Mouse (Mus musculus): ENCODE measurements around the gene Trp53. TPM values are rescaled to one million over a fixed set of nuclear protein-coding genes. Genes with fewer than 3 reads are reported as not detected.
A peak's percentile ranks its signal among the peaks of the same experiment; 100 is the strongest.

Gene Trp53
- polyA plus RNA-seq, 1 experiment, result 230 TPM

DNA sequence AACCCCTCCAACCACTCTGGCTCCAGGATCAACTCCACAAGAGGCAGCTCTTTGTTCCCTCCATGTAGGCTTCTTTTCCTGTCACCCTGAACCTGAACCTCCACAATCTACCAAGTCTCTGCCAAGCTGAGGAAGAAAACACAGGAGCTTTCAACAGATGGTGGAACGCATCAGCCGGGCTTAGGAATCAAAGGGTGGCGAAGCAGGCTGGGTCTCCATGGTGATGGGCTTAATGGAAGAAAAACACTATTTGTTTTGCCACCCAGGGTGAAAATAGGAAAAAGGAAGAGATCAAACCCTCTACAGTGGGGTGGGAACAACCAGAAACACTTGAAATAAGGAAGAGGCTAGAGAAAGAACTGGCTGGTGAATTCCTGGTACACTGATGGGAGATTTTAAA, 36.6 kb upstream of the Trp53 start:
- H3K9ac ChIP-seq (ENCODE audit: low read depth, poor library complexity, severe bottlenecking), result no peak overlapping the region
- H3K27me3 ChIP-seq (ENCODE audit: control insufficient read depth, insufficient read depth, low read length, poor library complexity, severe bottlenecking), result no peaks in the 10 kb centered on the region
- no peak overlapping the region for H3K27ac ChIP-seq (ENCODE audit: insufficient read depth, low read length)
- no peaks in the 10 kb centered on the region for H3K36me3 ChIP-seq (ENCODE audit: control insufficient read depth, insufficient read depth, low read length, poor library complexity, severe bottlenecking)
- no peak overlapping the region for H3K4me3 ChIP-seq (ENCODE audit: low read depth, low read length)
- H3K4me1 ChIP-seq (ENCODE audit: control insufficient read depth, insufficient read depth, low read length), result peaks cover 6% of the 10 kb centered on the region
- TF ChIP-seq EP300 (IDR thresholded peaks at IDR 0.05; ENCODE audit: insufficient read depth, low read depth, low read length), result no peak
- TF ChIP-seq CTCF (IDR thresholded peaks at IDR 0.05; ENCODE audit: low read depth, low read length), result no peak
- no peak for TF ChIP-seq POLR2A (IDR thresholded peaks at IDR 0.05; ENCODE audit: insufficient read depth, low read length)
- H3K9me3 ChIP-seq (replicated peaks; ENCODE audit: control insufficient read depth, insufficient read depth, low read length, poor library complexity, severe bottlenecking), result no peaks in the 10 kb centered on the region

DNA sequence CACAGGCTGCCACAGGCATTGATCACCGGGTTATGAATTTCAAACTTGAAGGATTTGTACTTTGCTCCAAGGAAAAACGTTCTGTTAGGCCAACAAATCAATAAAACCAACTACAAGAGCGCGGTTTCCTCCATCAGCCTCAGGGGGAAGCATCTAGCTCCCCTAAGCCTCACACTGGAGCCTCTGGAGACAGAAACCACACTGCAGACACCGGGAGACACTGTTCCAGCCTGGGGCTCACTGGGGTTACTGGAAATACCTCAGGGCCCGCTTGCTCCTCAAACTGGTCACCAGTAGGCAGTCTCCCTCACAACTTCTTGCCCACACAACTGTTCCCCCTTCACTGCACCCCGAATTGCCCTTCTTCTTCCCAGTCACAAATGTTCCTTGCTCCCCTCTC, 34.2 kb upstream of the Trp53 start:
- peaks cover 6% of the 10 kb centered on the region for H3K4me1 ChIP-seq (ENCODE audit: control insufficient read depth, insufficient read depth, low read length)
- peak overlapping the region; percentile 32 for H3K4me3 ChIP-seq (ENCODE audit: low read depth, low read length)
- H3K27me3 ChIP-seq (ENCODE audit: control insufficient read depth, insufficient read depth, low read length, poor library complexity, severe bottlenecking), result no peaks in the 10 kb centered on the region
- no peak for TF ChIP-seq CTCF (IDR thresholded peaks at IDR 0.05; ENCODE audit: low read depth, low read length)
- no peak for TF ChIP-seq EP300 (IDR thresholded peaks at IDR 0.05; ENCODE audit: insufficient read depth, low read depth, low read length)
- no peaks in the 10 kb centered on the region for H3K9me3 ChIP-seq (replicated peaks; ENCODE audit: control insufficient read depth, insufficient read depth, low read length, poor library complexity, severe bottlenecking)
- no peak overlapping the region for H3K27ac ChIP-seq (ENCODE audit: insufficient read depth, low read length)
- H3K9ac ChIP-seq (ENCODE audit: low read depth, poor library complexity, severe bottlenecking), result peak overlapping the region; percentile 77; the same call in 1 of the 2 replicates
- no peaks in the 10 kb centered on the region for H3K36me3 ChIP-seq (ENCODE audit: control insufficient read depth, insufficient read depth, low read length, poor library complexity, severe bottlenecking)

DNA sequence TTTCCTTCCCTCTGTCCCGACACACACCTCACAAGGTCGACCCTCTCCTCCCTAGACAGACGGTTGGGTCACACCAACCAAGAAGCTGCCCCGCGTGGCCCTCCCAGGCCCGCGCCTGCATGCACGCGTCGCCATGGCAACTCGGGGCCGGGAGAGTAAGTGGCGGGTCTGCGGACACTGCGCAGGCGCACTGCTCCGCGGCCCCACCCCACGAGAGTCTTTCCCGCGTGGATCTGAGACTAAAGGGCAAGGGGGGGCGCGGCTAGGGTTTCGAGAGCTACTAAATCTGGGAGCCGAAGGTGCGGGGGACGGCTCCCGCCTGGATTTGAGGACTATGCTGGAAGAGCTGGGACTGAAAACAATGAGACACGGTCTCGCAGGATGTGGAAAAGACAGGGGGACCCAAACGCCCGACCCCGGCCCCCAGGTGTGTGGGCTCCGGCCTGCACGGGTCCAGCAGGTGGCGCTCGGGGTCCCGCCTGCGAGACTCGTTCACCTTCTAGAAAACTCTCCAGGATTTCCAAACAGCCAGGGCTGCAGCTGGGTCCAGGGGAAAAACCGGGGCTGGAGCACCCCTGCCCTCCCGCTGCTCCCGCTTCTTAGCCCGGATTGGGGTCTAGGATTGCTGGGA, 33.6 kb upstream of the Trp53 start:
- peaks cover 6% of the 10 kb centered on the region for H3K4me1 ChIP-seq (ENCODE audit: control insufficient read depth, insufficient read depth, low read length)

DNA sequence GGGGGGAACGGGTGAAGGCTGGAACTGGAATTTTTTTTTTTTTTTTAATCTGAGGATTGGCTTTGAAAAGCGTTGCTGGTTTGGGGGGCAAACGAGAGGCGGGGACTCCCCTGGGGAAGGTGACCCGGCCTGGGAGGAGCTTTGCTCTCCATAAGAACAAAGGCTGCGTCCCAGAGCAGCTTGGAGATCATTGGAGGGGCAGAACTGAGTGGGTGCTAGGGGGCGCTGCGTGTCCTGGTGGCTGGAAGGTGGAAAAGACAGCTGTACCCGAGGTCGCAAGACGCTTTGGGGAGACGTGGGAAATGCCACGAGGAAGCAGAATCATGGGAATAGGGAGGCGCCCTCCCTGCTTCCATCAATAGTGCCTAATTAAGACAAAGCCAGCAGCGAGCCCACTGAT, 33.1 kb upstream of the Trp53 start:
- TF ChIP-seq POLR2A (IDR thresholded peaks at IDR 0.05; ENCODE audit: insufficient read depth, low read length), result no peak
- TF ChIP-seq EP300 (IDR thresholded peaks at IDR 0.05; ENCODE audit: insufficient read depth, low read depth, low read length), result no peak
- TF ChIP-seq CTCF (IDR thresholded peaks at IDR 0.05; ENCODE audit: low read depth, low read length), result peak; percentile 66
- Histone ChIP-seq H3K27ac (ENCODE audit: insufficient read depth, low read length) (no peak overlapping the region), H3K27me3 (ENCODE audit: control insufficient read depth, insufficient read depth, low read length, poor library complexity, severe bottlenecking) (no peaks in the 10 kb centered on the region), H3K36me3 (ENCODE audit: control insufficient read depth, insufficient read depth, low read length, poor library complexity, severe bottlenecking) (no peaks in the 10 kb centered on the region), H3K4me3 (ENCODE audit: low read depth, low read length) (peak overlapping the region; percentile 32), H3K4me1 (ENCODE audit: control insufficient read depth, insufficient read depth, low read length) (peaks cover 6% of the 10 kb centered on the region), H3K9me3 (replicated peaks; ENCODE audit: control insufficient read depth, insufficient read depth, low read length, poor library complexity, severe bottlenecking) (no peaks in the 10 kb centered on the region), H3K9ac (ENCODE audit: low read depth, poor library complexity, severe bottlenecking) (peak overlapping the region; percentile 77)

More for the DNA sequence above, 33.6 kb upstream of the Trp53 start:
- TF ChIP-seq POLR2A (IDR thresholded peaks at IDR 0.05; ENCODE audit: insufficient read depth, low read length), result no peak
- peak; percentile 43 for TF ChIP-seq CTCF (IDR thresholded peaks at IDR 0.05; ENCODE audit: low read depth, low read length)
- H3K4me3 ChIP-seq (ENCODE audit: low read depth, low read length), result peak overlapping the region; percentile 32
- H3K36me3 ChIP-seq (ENCODE audit: control insufficient read depth, insufficient read depth, low read length, poor library complexity, severe bottlenecking), result no peaks in the 10 kb centered on the region
- H3K27me3 ChIP-seq (ENCODE audit: control insufficient read depth, insufficient read depth, low read length, poor library complexity, severe bottlenecking), result no peaks in the 10 kb centered on the region
- H3K27ac ChIP-seq (ENCODE audit: insufficient read depth, low read length), result no peak overlapping the region
- peak overlapping the region; percentile 77 for H3K9ac ChIP-seq (ENCODE audit: low read depth, poor library complexity, severe bottlenecking)
- no peaks in the 10 kb centered on the region for H3K9me3 ChIP-seq (replicated peaks; ENCODE audit: control insufficient read depth, insufficient read depth, low read length, poor library complexity, severe bottlenecking)

DNA sequence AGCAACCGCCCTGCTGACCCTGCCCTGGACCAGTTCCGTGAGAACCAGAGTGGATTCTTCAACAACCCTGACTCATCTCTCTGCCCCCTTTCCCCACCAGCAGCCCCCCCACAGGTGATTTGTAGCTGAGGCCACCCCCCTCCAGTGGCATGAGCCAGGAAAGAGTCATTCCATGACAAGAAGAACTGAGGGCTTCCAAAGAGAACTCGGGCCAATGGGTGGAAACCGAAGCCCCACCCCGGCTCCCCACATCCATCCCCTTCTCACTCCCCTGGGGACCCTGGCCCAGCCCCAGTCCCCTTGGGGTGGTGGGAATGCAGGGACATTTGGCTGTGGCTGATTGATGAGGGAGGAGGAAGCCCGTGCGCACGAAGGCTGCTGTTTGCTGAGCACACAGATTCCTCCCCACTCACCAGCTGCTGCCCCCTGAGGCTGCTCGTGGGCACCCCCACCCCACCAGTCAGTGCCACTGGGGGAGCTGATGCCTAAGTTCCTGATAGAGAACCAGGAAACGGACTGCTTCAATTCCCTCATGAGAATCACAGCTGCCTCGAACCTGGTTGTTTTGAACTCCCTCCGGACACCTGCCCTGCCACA, 31.0 kb upstream of the Trp53 start, which contains the start of gene Dnah2:
TSS of gene Dnah2 (minus strand) at position 51 of the 597 bp plus-strand sequence.
- Histone ChIP-seq H3K4me3 (ENCODE audit: low read depth, low read length) (no peak within 1 kb of the TSS), H3K9me3 (replicated peaks; ENCODE audit: control insufficient read depth, insufficient read depth, low read length, poor library complexity, severe bottlenecking) (no peaks in the 10 kb centered on the region), H3K27ac (ENCODE audit: insufficient read depth, low read length) (no peak within 1 kb of the TSS), H3K9ac (ENCODE audit: low read depth, poor library complexity, severe bottlenecking) (no peak within 1 kb of the TSS), H3K36me3 (ENCODE audit: control insufficient read depth, insufficient read depth, low read length, poor library complexity, severe bottlenecking) (no peaks in the 10 kb centered on the region), H3K27me3 (ENCODE audit: control insufficient read depth, insufficient read depth, low read length, poor library complexity, severe bottlenecking) (no peaks in the 10 kb centered on the region), H3K4me1 (ENCODE audit: control insufficient read depth, insufficient read depth, low read length) (peaks cover 6% of the 10 kb centered on the region)
- no peak for TF ChIP-seq CTCF (IDR thresholded peaks at IDR 0.05; ENCODE audit: low read depth, low read length)

DNA sequence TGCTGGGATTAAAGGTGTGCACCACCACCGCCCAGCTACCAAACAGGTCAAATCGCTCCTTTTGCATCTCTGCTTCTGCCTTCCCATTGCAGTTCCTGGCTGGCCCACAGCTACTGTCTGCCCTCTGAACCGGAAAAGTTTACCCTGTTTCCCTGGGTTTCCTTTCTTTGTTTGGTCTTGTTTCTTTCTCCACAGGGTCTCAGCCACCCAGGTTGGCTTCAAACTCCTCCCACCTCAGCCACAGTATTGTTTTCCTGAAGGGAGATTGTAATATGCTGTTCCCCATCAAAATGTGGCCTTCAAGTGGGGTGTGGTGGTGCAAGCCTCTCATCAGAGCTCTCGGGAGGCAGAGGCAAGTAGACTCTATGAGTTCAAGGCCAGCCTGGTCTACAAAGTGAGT, 28.8 kb upstream of the Trp53 start:
- Histone ChIP-seq H3K9me3 (replicated peaks; ENCODE audit: control insufficient read depth, insufficient read depth, low read length, poor library complexity, severe bottlenecking) (no peaks in the 10 kb centered on the region), H3K36me3 (ENCODE audit: control insufficient read depth, insufficient read depth, low read length, poor library complexity, severe bottlenecking) (no peaks in the 10 kb centered on the region), H3K9ac (ENCODE audit: low read depth, poor library complexity, severe bottlenecking) (no peak overlapping the region), H3K27me3 (ENCODE audit: control insufficient read depth, insufficient read depth, low read length, poor library complexity, severe bottlenecking) (no peaks in the 10 kb centered on the region), H3K4me1 (ENCODE audit: control insufficient read depth, insufficient read depth, low read length) (peaks cover 6% of the 10 kb centered on the region), H3K27ac (ENCODE audit: insufficient read depth, low read length) (no peak overlapping the region), H3K4me3 (ENCODE audit: low read depth, low read length) (no peak overlapping the region)
- TF ChIP-seq CTCF (IDR thresholded peaks at IDR 0.05; ENCODE audit: low read depth, low read length) (no peak), EP300 (IDR thresholded peaks at IDR 0.05; ENCODE audit: insufficient read depth, low read depth, low read length) (no peak), POLR2A (IDR thresholded peaks at IDR 0.05; ENCODE audit: insufficient read depth, low read length) (no peak)
